8 mouse cellular contexts compared by ENCODE assay signal in genomic region chr11:69125041-69125851, GRCm38 (mm10). TPM values are rescaled to one million over a fixed set of nuclear protein-coding genes. Genes with fewer than 3 reads are reported as not detected.
DNase-seq lines count a peak whose midpoint lies in the region; ATAC-seq and TF ChIP-seq lines count a peak whose summit lies in the region.

No protein-coding gene starts in this region.

- TF ChIP-seq EP300 in ES-Bruce4 (IDR thresholded peaks at IDR 0.05; ENCODE audit: insufficient read depth, low read depth, low read length), result no peak

- no peaks in the 10 kb centered on the region for H3K9me3 ChIP-seq in ES-Bruce4 (replicated peaks; ENCODE audit: control insufficient read depth, insufficient read depth, low read length, poor library complexity, severe bottlenecking)
- no peaks in the 10 kb centered on the region for H3K9me3 ChIP-seq in forebrain, embryonic 11.5 days (ENCODE audit: control insufficient read depth, low read length)
- no peaks in the 10 kb centered on the region for H3K9me3 ChIP-seq in lung, embryonic 14.5 days (ENCODE audit: low read depth, low read length)

- 0 out of 2 replicates have a peak overlapping the region, but pooled peaks have one; percentile 14 for H3K27ac ChIP-seq in ES-Bruce4 (ENCODE audit: insufficient read depth, low read length)
- H3K27ac ChIP-seq in forebrain, embryonic 11.5 days (ENCODE audit: low read depth, low read length), result no peak overlapping the region
- peak overlapping the region; percentile 90 for H3K27ac ChIP-seq in layer of hippocampus, adult 2 months
- H3K27ac ChIP-seq in lung, embryonic 14.5 days (ENCODE audit: low read depth), result peak overlapping the region; percentile 55; the same call in 1 of the 2 replicates
- H3K27ac ChIP-seq in olfactory bulb, adult 2 months (ENCODE audit: insufficient read depth, low read depth, low read length), result peak overlapping the region; percentile 40

- ATAC-seq in forebrain, embryonic 11.5 days (replicated peaks; ENCODE audit: low FRiP score), result peak; percentile 45; the same call in 1 of the 2 replicates
- peak; percentile 33 for ATAC-seq in lung, embryonic 14.5 days (ENCODE audit: insufficient read depth)

- H3K4me3 ChIP-seq in ES-Bruce4 (ENCODE audit: low read depth, low read length), result peak overlapping the region; percentile 90
- peak overlapping the region; percentile 43 for H3K4me3 ChIP-seq in forebrain, embryonic 11.5 days (ENCODE audit: low read depth, low read length)
- H3K4me3 ChIP-seq in layer of hippocampus, adult 2 months, result peak overlapping the region; percentile 72
- peak overlapping the region; percentile 61 for H3K4me3 ChIP-seq in lung, embryonic 14.5 days (ENCODE audit: low read depth, low read length)
- H3K4me3 ChIP-seq in olfactory bulb, adult 2 months (ENCODE audit: insufficient read depth, low read depth, low read length), result peak overlapping the region; percentile 73

- peak overlapping the region; percentile 34 for H3K9ac ChIP-seq in ES-Bruce4 (ENCODE audit: low read depth, poor library complexity, severe bottlenecking)
- H3K9ac ChIP-seq in forebrain, embryonic 11.5 days (ENCODE audit: low read length), result peak overlapping the region; percentile 55
- peak overlapping the region; percentile 54 for H3K9ac ChIP-seq in lung, embryonic 14.5 days

- intact Hi-C loops in heart, postnatal 36 days (cut with DNase I), result loop anchor here (5.0 kb wide), 2 partner anchors 117 to 223 kb away; partner anchors contain the start of gene Rpl26

- TF ChIP-seq POLR2A in ES-Bruce4 (IDR thresholded peaks at IDR 0.05; ENCODE audit: insufficient read depth, low read length), result no peak
- no peak for TF ChIP-seq POLR2A in olfactory bulb, adult 2 months (IDR thresholded peaks at IDR 0.05; ENCODE audit: insufficient read depth, low read depth, low read length)

- no peaks in the 10 kb centered on the region for H3K36me3 ChIP-seq in ES-Bruce4 (ENCODE audit: control insufficient read depth, insufficient read depth, low read length, poor library complexity, severe bottlenecking)
- no peaks in the 10 kb centered on the region; the same call in 1 of the 2 replicates for H3K36me3 ChIP-seq in forebrain, embryonic 11.5 days (ENCODE audit: control insufficient read depth, insufficient read depth, low read length)
- no peaks in the 10 kb centered on the region for H3K36me3 ChIP-seq in lung, embryonic 14.5 days (ENCODE audit: insufficient read depth)

- WGBS in forebrain, embryonic 11.5 days, result under 1% methylated on average over 24 of the region's 24 CpGs
- under 1% methylated on average over 24 of the region's 24 CpGs for WGBS in lung, embryonic 14.5 days
- WGBS in olfactory bulb, adult 2 months, result under 1% methylated on average over 24 of the region's 24 CpGs

- peaks cover 2% of the 10 kb centered on the region for H3K4me1 ChIP-seq in ES-Bruce4 (ENCODE audit: control insufficient read depth, insufficient read depth, low read length)
- peaks cover 21% of the 10 kb centered on the region for H3K4me1 ChIP-seq in forebrain, embryonic 11.5 days (replicated peaks; ENCODE audit: control insufficient read depth, insufficient read depth, low read length)
- H3K4me1 ChIP-seq in lung, embryonic 14.5 days (ENCODE audit: insufficient read depth), result peaks cover 6% of the 10 kb centered on the region
- H3K4me1 ChIP-seq in olfactory bulb, adult 2 months (ENCODE audit: control insufficient read depth, insufficient read depth, low read length), result peaks cover 18% of the 10 kb centered on the region

- TF ChIP-seq CTCF in ES-Bruce4 (IDR thresholded peaks at IDR 0.05; ENCODE audit: low read depth, low read length), result peak; percentile 39
- TF ChIP-seq CTCF in layer of hippocampus, adult 2 months (conservative IDR thresholded peaks at IDR 0.05), result peak; percentile 84
- peak; percentile 64 for TF ChIP-seq CTCF in lung, embryonic 14.5 days (IDR thresholded peaks at IDR 0.05; ENCODE audit: low read depth)
- peak; percentile 54 for TF ChIP-seq CTCF in olfactory bulb, adult 2 months (IDR thresholded peaks at IDR 0.05; ENCODE audit: insufficient read depth, low read depth, low read length)

- peak; percentile 88 for DNase-seq in c-Kit-positive CD71-negative TER-119-negative erythroid progenitor cells, embryonic 14.5 days (ENCODE audit: low read depth)
- peak; percentile 86 for DNase-seq in forebrain, embryonic 11.5 days (ENCODE audit: low spot score)
- DNase-seq in heart, postnatal 36 days, result peak; percentile 81 to 84
- peak; percentile 82 to 83 for DNase-seq in layer of hippocampus, adult 2 months (ENCODE audit: low spot score in 2 of 2)
- DNase-seq in lung, embryonic 14.5 days, result peak; percentile 98
- peak; percentile 93 for DNase-seq in thymus, postnatal 0 days (ENCODE audit: low spot score)

- H3K27me3 ChIP-seq in ES-Bruce4 (ENCODE audit: control insufficient read depth, insufficient read depth, low read length, poor library complexity, severe bottlenecking), result peaks cover 12% of the 10 kb centered on the region
- peaks cover 9% of the 10 kb centered on the region for H3K27me3 ChIP-seq in forebrain, embryonic 11.5 days (ENCODE audit: control insufficient read depth, insufficient read depth, low read length)
- H3K27me3 ChIP-seq in lung, embryonic 14.5 days (ENCODE audit: insufficient read depth, low read length), result no peaks in the 10 kb centered on the region

- H3K4me2 ChIP-seq in forebrain, embryonic 11.5 days (ENCODE audit: low read depth, low read length, severe bottlenecking), result peak overlapping the region; percentile 63
- peak overlapping the region; percentile 77 for H3K4me2 ChIP-seq in lung, embryonic 14.5 days

RNA-seq across cellular contexts. Expression of gene Aloxe3, which starts 0.5 kb away (rescaled TPM):
- 1.7 and 2.0 TPM in 2 replicates for polyA plus RNA-seq in ES-Bruce4 (2011; ENCODE audit: insufficient read depth, insufficient read length, low read depth, missing spikeins)
- polyA plus RNA-seq in forebrain, embryonic 11.5 days (2014; fragmentation: Nextera tagmentation; extraction: Ambion mirVana), result not detected in 2 replicates
- not detected for total RNA-seq in heart, postnatal 36 days (2021)
- 10 to 100 TPM in 1 of 2 experiments, 1 to 10 TPM in 1; 7.8 to 11.1 TPM for total RNA-seq in layer of hippocampus, adult 2 months (2021)
- polyA plus RNA-seq in lung, embryonic 14.5 days (2014; fragmentation: Nextera tagmentation; extraction: Ambion mirVana), result 0.09 and 0.17 TPM in 2 replicates
- not detected in 2 replicates for polyA plus RNA-seq in olfactory bulb, adult 2 months (2012; ENCODE audit: insufficient read depth, insufficient read length, low replicate concordance, missing spikeins)
- polyA plus RNA-seq in thymus, postnatal 0 days (2015; fragmentation: Nextera tagmentation; extraction: Ambion mirVana), result 0.62 and 0.73 TPM in 2 replicates

RNA-seq across cellular contexts. Expression of gene 9130213A22Rik, which starts 2.9 kb away (rescaled TPM):
- polyA plus RNA-seq in ES-Bruce4 (2011; ENCODE audit: insufficient read depth, insufficient read length, low read depth, missing spikeins), result not detected in 2 replicates
- polyA plus RNA-seq in forebrain, embryonic 11.5 days (2014; fragmentation: Nextera tagmentation; extraction: Ambion mirVana), result 0.39 TPM in 1 of 2 replicates, not detected in the other
- total RNA-seq in heart, postnatal 36 days (2021), result under 1 TPM in 1 of 2 experiments, not detected in 1; 0.22 TPM
- total RNA-seq in layer of hippocampus, adult 2 months (2021), result 1 to 10 TPM; 1.4 to 1.5 TPM
- 0.19 and 0.41 TPM in 2 replicates for polyA plus RNA-seq in lung, embryonic 14.5 days (2014; fragmentation: Nextera tagmentation; extraction: Ambion mirVana)
- not detected in 2 replicates for polyA plus RNA-seq in olfactory bulb, adult 2 months (2012; ENCODE audit: insufficient read depth, insufficient read length, low replicate concordance, missing spikeins)
- 0.49 and 0.64 TPM in 2 replicates for polyA plus RNA-seq in thymus, postnatal 0 days (2015; fragmentation: Nextera tagmentation; extraction: Ambion mirVana)

RNA-seq across cellular contexts. Expression of gene Hes7, which starts 5.0 kb away (rescaled TPM):
- not detected in 2 replicates for polyA plus RNA-seq in ES-Bruce4 (2011; ENCODE audit: insufficient read depth, insufficient read length, low read depth, missing spikeins)
- polyA plus RNA-seq in forebrain, embryonic 11.5 days (2014; fragmentation: Nextera tagmentation; extraction: Ambion mirVana), result 0.11 and 0.24 TPM in 2 replicates
- not detected for total RNA-seq in heart, postnatal 36 days (2021)
- 1 to 10 TPM in 1 of 2 experiments, under 1 TPM in 1; 0.79 to 1.0 TPM for total RNA-seq in layer of hippocampus, adult 2 months (2021)
- polyA plus RNA-seq in lung, embryonic 14.5 days (2014; fragmentation: Nextera tagmentation; extraction: Ambion mirVana), result 0.57 and 0.68 TPM in 2 replicates
- not detected in 2 replicates for polyA plus RNA-seq in olfactory bulb, adult 2 months (2012; ENCODE audit: insufficient read depth, insufficient read length, low replicate concordance, missing spikeins)
- 0.39 and 0.71 TPM in 2 replicates for polyA plus RNA-seq in thymus, postnatal 0 days (2015; fragmentation: Nextera tagmentation; extraction: Ambion mirVana)

RNA-seq across cellular contexts. Expression of gene Per1, which starts 30.2 kb away (rescaled TPM):
- 25.0 and 29.3 TPM in 2 replicates for polyA plus RNA-seq in ES-Bruce4 (2011; ENCODE audit: insufficient read depth, insufficient read length, low read depth, missing spikeins)
- 8.2 and 10.0 TPM in 2 replicates for polyA plus RNA-seq in forebrain, embryonic 11.5 days (2014; fragmentation: Nextera tagmentation; extraction: Ambion mirVana)
- total RNA-seq in heart, postnatal 36 days (2021), result 10 to 100 TPM; 34.2 to 82.1 TPM
- 10 to 100 TPM; 83.4 to 95.2 TPM for total RNA-seq in layer of hippocampus, adult 2 months (2021)
- 15.4 and 23.7 TPM in 2 replicates for polyA plus RNA-seq in lung, embryonic 14.5 days (2014; fragmentation: Nextera tagmentation; extraction: Ambion mirVana)
- not detected in 2 replicates for polyA plus RNA-seq in olfactory bulb, adult 2 months (2012; ENCODE audit: insufficient read depth, insufficient read length, low replicate concordance, missing spikeins)
- 3.5 and 4.7 TPM in 2 replicates for polyA plus RNA-seq in thymus, postnatal 0 days (2015; fragmentation: Nextera tagmentation; extraction: Ambion mirVana)

RNA-seq across cellular contexts. Expression of gene Alox12b, which starts 31.5 kb away (rescaled TPM):
- 0.27 TPM in 1 of 2 replicates, not detected in the other for polyA plus RNA-seq in ES-Bruce4 (2011; ENCODE audit: insufficient read depth, insufficient read length, low read depth, missing spikeins)
- polyA plus RNA-seq in forebrain, embryonic 11.5 days (2014; fragmentation: Nextera tagmentation; extraction: Ambion mirVana), result 0.08 TPM in 1 of 2 replicates, not detected in the other
- not detected for total RNA-seq in heart, postnatal 36 days (2021)
- 10 to 100 TPM in 1 of 2 experiments, 1 to 10 TPM in 1; 8.7 to 12.2 TPM for total RNA-seq in layer of hippocampus, adult 2 months (2021)
- polyA plus RNA-seq in lung, embryonic 14.5 days (2014; fragmentation: Nextera tagmentation; extraction: Ambion mirVana), result not detected in 2 replicates
- not detected in 2 replicates for polyA plus RNA-seq in olfactory bulb, adult 2 months (2012; ENCODE audit: insufficient read depth, insufficient read length, low replicate concordance, missing spikeins)
- 0.44 and 0.49 TPM in 2 replicates for polyA plus RNA-seq in thymus, postnatal 0 days (2015; fragmentation: Nextera tagmentation; extraction: Ambion mirVana)
